Mouse (Mus musculus) naive thymus-derived CD4-positive, alpha-beta T cell, adult 2 months (primary cell): ENCODE measurements around the gene Usp30.

ENCODE experiments used
- DNase-seq: peaks from one replicate; pipeline ENCODE4 v3.0.0-alpha.2; 2011; ENCODE audit warnings: low read depth

The Usp30 gene

GRCm38 (mm10) chr5:114127374-114128349, 62.4 kb downstream of the Usp30 start, which contains the start of gene Alkbh2:
TSS of gene Alkbh2 (minus strand) at chr5:114128218.
- peak; percentile 94 for DNase-seq

- no peak for DNase-seq
Observed at GRCm38 (mm10) chr5:114129550-114130210, 64.4 kb downstream of the Usp30 start.

GRCm38 (mm10) chr5:114130211-114130605, 64.9 kb downstream of the Usp30 start, which contains the start of gene Ung:
TSS of gene Ung (plus strand) at chr5:114130386.
- DNase-seq: peak; percentile 90

GRCm38 (mm10) chr5:114130698-114131520, 65.6 kb downstream of the Usp30 start:
- DNase-seq: peak; percentile 97

GRCm38 (mm10) chr5:114131521-114131840, 66.2 kb downstream of the Usp30 start:
- DNase-seq: peak; percentile 91

- no peak for DNase-seq
Observed at GRCm38 (mm10) chr5:114132841-114133240, 67.6 kb downstream of the Usp30 start.

GRCm38 (mm10) chr5:114134091-114134534, 68.9 kb downstream of the Usp30 start:
- DNase-seq: peak; percentile 30

GRCm38 (mm10) chr5:114135516-114135915, 70.3 kb downstream of the Usp30 start:
- DNase-seq: peak; percentile 50

GRCm38 (mm10) chr5:114137481-114138276, 72.4 kb downstream of the Usp30 start:
- no peak for DNase-seq

GRCm38 (mm10) chr5:114138277-114139164, 73.3 kb downstream of the Usp30 start:
- no peak for DNase-seq

GRCm38 (mm10) chr5:114139175-114139574, 73.9 kb downstream of the Usp30 start:
- no peak for DNase-seq

- no peak for DNase-seq
Observed at GRCm38 (mm10) chr5:114146028-114146888, 81.0 kb downstream of the Usp30 start, which contains the start of gene Acacb. TSS of gene Acacb (plus strand) at chr5:114146535.

- no peak for DNase-seq
Observed at GRCm38 (mm10) chr5:114147043-114147972, 82.0 kb downstream of the Usp30 start.

- no peak for DNase-seq
Observed at GRCm38 (mm10) chr5:114152359-114153092, 87.3 kb downstream of the Usp30 start.

GRCm38 (mm10) chr5:114153490-114153889, 88.2 kb downstream of the Usp30 start:
- DNase-seq: no peak

- no peak for DNase-seq
Observed at GRCm38 (mm10) chr5:114154765-114155164, 89.5 kb downstream of the Usp30 start.
